Mouse (Mus musculus): Measurements from ENCODE around the gene Nek10. TPM values are rescaled to one million over a fixed set of nuclear protein-coding genes. Genes with fewer than 3 reads are reported as not detected.
"Not testable (repeated sequence)": the region's sequence is repeated elsewhere in the genome, so short reads cannot be mapped to it uniquely, and the experiment has no call there.

The Nek10 gene
- not detected in 2 replicates for polyA plus RNA-seq (2016; fragmentation: Nextera tagmentation; extraction: Ambion mirVana)

- 72% methylated on average over 2 of the region's 2 CpGs for WGBS
Observed at GRCm38 (mm10) chr14:14803115-14803514, at the start of gene Nek10. Gene Nek10 (plus strand): TSS chr14:14803415.

DNA sequence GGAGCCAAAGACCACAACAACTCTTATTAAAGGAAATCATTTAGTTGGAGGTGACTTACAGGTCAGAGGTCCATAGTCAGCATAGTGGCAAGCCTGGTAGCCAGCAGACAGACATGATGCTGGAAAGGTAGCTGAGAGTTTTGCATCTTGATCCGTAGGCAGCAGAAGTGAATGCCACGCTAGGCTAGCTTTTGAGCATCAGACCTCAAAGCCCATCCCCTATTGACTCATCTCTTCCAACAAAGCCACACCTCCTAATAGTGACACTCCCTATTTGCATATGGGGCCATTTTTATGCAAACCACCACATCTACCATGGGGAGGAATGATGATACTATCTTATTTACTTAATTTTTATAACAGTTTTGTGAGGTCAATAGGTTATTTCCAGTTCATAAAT, 22.0 kb upstream of the Nek10 start:
- H3K27me3 ChIP-seq (ENCODE audit: insufficient read depth, poor library complexity, severe bottlenecking), result no peaks in the 10 kb centered on the region
- H3K36me3 ChIP-seq, result peaks cover 44% of the 10 kb centered on the region
- H3K27ac ChIP-seq, result no peak overlapping the region
- no peaks in the 10 kb centered on the region for H3K4me1 ChIP-seq
- no peaks in the 10 kb centered on the region for H3K9me3 ChIP-seq
- no peak for DNase-seq (ENCODE audit: low spot score)
- no peak overlapping the region for H3K4me3 ChIP-seq
- WGBS, result 90% methylated on average over 2 of the region's 2 CpGs

More at GRCm38 (mm10) chr14:14803115-14803514, at the start of gene Nek10:
- H3K9me3 ChIP-seq; H3K27me3 ChIP-seq (ENCODE audit: insufficient read depth, poor library complexity, severe bottlenecking); H3K4me1 ChIP-seq; DNase-seq (ENCODE audit: low spot score); H3K4me3 ChIP-seq; H3K27ac ChIP-seq: not testable (repeated sequence)
- peaks cover 11% of the 10 kb centered on the region; the same call in 1 of the 2 replicates for H3K36me3 ChIP-seq

GRCm38 (mm10) chr14:14784223-14784622, 19.0 kb upstream of the Nek10 start:
- Histone ChIP-seq H3K4me3 (no peak overlapping the region), H3K27ac (no peak overlapping the region), H3K27me3 (ENCODE audit: insufficient read depth, poor library complexity, severe bottlenecking) (no peaks in the 10 kb centered on the region), H3K36me3 (peaks cover 48% of the 10 kb centered on the region), H3K4me1 (no peaks in the 10 kb centered on the region), H3K9me3 (no peaks in the 10 kb centered on the region)
- DNase-seq (ENCODE audit: low spot score), result no peak
- 76% methylated on average over 1 of the region's 1 CpGs for WGBS

GRCm38 (mm10) chr14:14786979-14787378, 16.2 kb upstream of the Nek10 start:
- Histone ChIP-seq H3K27me3 (ENCODE audit: insufficient read depth, poor library complexity, severe bottlenecking) (no peaks in the 10 kb centered on the region), H3K9me3 (no peaks in the 10 kb centered on the region), H3K27ac (no peak overlapping the region), H3K4me1 (no peaks in the 10 kb centered on the region), H3K36me3 (peaks cover 50% of the 10 kb centered on the region), H3K4me3 (no peak overlapping the region)
- 97% methylated on average over 1 of the region's 1 CpGs for WGBS
- no peak for DNase-seq (ENCODE audit: low spot score)

DNA sequence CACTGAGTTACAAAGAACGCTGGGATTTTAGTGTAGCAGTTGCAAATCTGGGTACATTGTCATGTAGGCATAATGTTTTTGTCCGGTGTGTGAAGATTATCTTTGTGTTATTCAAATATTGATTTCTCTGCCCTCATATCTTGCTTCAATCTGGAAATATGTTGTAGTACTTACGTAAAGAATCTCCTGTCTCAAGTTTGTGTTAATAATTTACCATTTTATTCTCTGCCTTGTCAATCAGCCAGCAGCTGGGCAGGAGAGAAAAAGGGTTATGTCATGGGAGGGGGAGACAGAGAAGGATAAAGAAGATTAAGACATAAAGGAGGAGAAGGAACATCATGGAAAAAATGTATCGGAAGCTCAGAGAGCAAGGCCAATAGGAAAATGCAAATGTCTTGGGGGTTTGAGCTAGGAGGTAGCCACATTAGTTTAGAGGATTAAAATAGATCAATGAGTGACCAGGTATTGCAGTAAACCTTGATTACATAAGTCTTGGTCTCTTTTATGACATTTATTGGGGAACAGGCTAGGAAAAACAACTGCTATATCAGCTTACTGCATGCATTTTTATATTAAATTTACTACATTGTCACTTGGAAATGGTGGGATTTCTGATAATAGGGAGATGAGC, 13.3 kb upstream of the Nek10 start:
- H3K9me3 ChIP-seq, result no peaks in the 10 kb centered on the region
- no peak for DNase-seq (ENCODE audit: low spot score)
- no peak overlapping the region for H3K27ac ChIP-seq
- H3K4me3 ChIP-seq, result no peak overlapping the region
- no peaks in the 10 kb centered on the region for H3K27me3 ChIP-seq (ENCODE audit: insufficient read depth, poor library complexity, severe bottlenecking)
- no peaks in the 10 kb centered on the region for H3K4me1 ChIP-seq
- 92% methylated on average over 4 of the region's 4 CpGs for WGBS
- peaks cover 46% of the 10 kb centered on the region for H3K36me3 ChIP-seq

GRCm38 (mm10) chr14:14799861-14800260, 3.4 kb upstream of the Nek10 start:
- no peak overlapping the region for H3K4me3 ChIP-seq
- H3K36me3 ChIP-seq, result peaks cover 11% of the 10 kb centered on the region; the same call in 1 of the 2 replicates
- H3K27ac ChIP-seq, result no peak overlapping the region
- no peaks in the 10 kb centered on the region for H3K27me3 ChIP-seq (ENCODE audit: insufficient read depth, poor library complexity, severe bottlenecking)
- DNase-seq (ENCODE audit: low spot score), result no peak
- H3K4me1 ChIP-seq, result no peaks in the 10 kb centered on the region
- no peaks in the 10 kb centered on the region for H3K9me3 ChIP-seq
- 79% methylated on average over 5 of the region's 5 CpGs for WGBS

DNA sequence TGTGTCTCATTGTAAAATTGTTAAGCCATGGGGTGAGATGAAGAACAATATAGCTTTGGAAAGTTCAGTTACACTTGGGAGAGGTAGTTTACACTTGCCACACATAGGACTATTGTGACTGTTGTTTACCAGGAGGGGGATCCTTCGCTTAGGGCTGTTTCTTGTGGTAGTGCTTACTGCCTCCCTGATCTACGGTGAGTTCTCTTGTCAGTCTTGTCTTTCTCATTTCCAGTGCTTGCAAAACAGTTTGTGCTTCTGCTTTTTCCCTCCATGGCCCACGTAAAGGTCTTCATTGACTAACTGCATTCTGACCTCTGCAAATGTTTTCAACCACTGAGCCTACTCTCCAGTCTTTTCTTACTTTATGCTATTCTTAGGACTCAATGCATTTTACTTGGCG, 2.9 kb upstream of the Nek10 start:
- no peak for DNase-seq (ENCODE audit: low spot score)
- Histone ChIP-seq H3K4me3 (no peak overlapping the region), H3K36me3 (peaks cover 11% of the 10 kb centered on the region; the same call in 1 of the 2 replicates), H3K27me3 (ENCODE audit: insufficient read depth, poor library complexity, severe bottlenecking) (no peaks in the 10 kb centered on the region), H3K9me3 (no peaks in the 10 kb centered on the region), H3K4me1 (no peaks in the 10 kb centered on the region), H3K27ac (no peak overlapping the region)
- 88% methylated on average over 4 of the region's 4 CpGs for WGBS

- peaks cover 11% of the 10 kb centered on the region; the same call in 1 of the 2 replicates for H3K36me3 ChIP-seq
- WGBS, result 97% methylated on average over 3 of the region's 3 CpGs
- no peaks in the 10 kb centered on the region for H3K9me3 ChIP-seq
- no peaks in the 10 kb centered on the region for H3K4me1 ChIP-seq
- no peak overlapping the region for H3K27ac ChIP-seq
- no peaks in the 10 kb centered on the region for H3K27me3 ChIP-seq (ENCODE audit: insufficient read depth, poor library complexity, severe bottlenecking)
- no peak for DNase-seq (ENCODE audit: low spot score)
- no peak overlapping the region for H3K4me3 ChIP-seq
Observed at GRCm38 (mm10) chr14:14800810-14801209, 2.4 kb upstream of the Nek10 start.

GRCm38 (mm10) chr14:14803921-14804517, 804 bp downstream of the Nek10 start:
- WGBS, result 15% methylated on average over 10 of the region's 10 CpGs
- H3K4me1 ChIP-seq, result no peaks in the 10 kb centered on the region
- no peak overlapping the region for H3K4me3 ChIP-seq
- H3K9me3 ChIP-seq, result no peaks in the 10 kb centered on the region
- no peak for DNase-seq (ENCODE audit: low spot score)
- H3K36me3 ChIP-seq, result peaks cover 11% of the 10 kb centered on the region; the same call in 1 of the 2 replicates
- H3K27me3 ChIP-seq (ENCODE audit: insufficient read depth, poor library complexity, severe bottlenecking), result no peaks in the 10 kb centered on the region
- no peak overlapping the region for H3K27ac ChIP-seq

DNA sequence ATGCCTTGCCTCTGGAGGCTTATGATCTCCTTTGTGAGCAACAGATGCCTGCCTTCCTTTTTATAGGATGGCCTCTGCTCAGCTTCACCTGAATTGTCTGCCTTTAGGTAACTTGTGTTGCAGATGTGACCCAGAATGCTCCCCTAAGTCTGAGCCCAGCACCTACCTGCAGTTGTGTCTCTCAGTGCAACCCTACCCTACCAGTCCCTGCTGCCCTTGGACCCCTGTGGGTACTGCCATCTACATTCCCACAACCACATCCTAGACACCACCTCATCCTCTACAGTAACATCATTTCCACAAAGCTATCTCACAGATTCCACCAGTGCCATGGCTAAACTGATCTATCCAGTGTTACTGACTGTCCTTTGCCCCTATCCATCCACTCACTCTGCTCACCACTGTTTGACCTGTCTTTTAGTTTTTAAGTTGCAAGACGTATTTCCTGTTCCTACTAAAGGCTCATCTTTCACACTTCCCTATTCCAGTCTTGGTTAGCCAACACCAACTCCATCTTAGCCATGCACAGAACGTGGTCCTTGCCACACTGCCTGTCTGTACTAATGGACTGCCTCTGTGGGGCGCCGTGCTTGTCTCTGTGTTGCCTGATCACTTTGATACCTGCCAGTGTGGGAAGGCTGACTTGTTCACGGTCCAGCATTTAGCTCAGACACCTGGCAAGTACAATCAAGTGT, 1.4 kb downstream of the Nek10 start:
- Histone ChIP-seq H3K36me3 (peaks cover 11% of the 10 kb centered on the region; the same call in 1 of the 2 replicates), H3K9me3 (no peaks in the 10 kb centered on the region), H3K27me3 (ENCODE audit: insufficient read depth, poor library complexity, severe bottlenecking) (no peaks in the 10 kb centered on the region), H3K4me1 (no peaks in the 10 kb centered on the region), H3K4me3 (no peak overlapping the region), H3K27ac (no peak overlapping the region)
- DNase-seq (ENCODE audit: low spot score), result no peak
- 66% methylated on average over 5 of the region's 5 CpGs for WGBS

DNA sequence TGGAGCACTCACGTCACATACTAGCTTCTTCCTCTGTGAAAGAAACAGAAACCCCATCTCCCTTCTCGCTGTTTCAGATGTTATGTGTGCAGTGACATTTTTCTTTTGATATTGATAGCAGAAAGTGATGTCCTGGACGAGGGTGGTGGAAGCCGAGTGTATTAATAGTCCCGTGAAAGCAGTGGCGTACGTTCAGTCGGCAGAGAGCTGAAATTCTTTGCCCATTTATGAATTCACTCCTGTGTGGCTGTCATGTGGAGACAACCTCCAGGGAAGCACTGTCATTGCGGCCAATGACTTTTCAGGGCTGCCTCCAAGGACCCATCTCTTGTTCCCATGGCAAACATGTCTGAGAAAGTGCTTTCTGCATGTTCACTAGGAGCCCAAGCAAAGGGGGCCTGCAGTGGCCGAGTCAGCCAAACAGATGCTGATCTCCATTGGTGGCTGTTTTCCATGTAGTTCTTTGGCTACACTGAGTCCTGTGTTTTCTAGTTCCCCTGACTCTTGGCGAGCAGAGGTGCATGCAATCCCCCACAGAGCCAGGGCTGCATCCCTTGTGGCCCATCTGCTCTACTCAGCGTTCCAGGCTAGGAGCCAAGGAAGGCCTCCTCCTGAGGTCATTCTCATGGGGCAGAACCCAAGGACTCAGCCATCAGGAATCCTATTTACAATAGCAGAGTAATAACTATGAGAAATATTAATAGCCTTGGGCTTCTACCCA, 29.5 kb downstream of the Nek10 start:
- WGBS, result 73% methylated on average over 12 of the region's 12 CpGs
- DNase-seq (ENCODE audit: low spot score), result no peak
- no peak overlapping the region for H3K27ac ChIP-seq
- H3K9me3 ChIP-seq, result no peaks in the 10 kb centered on the region
- H3K4me3 ChIP-seq, result no peak overlapping the region
- no peaks in the 10 kb centered on the region for H3K36me3 ChIP-seq
- H3K27me3 ChIP-seq (ENCODE audit: insufficient read depth, poor library complexity, severe bottlenecking), result no peaks in the 10 kb centered on the region
- no peaks in the 10 kb centered on the region for H3K4me1 ChIP-seq

- Histone ChIP-seq H3K4me3 (no peak overlapping the region), H3K36me3 (no peaks in the 10 kb centered on the region), H3K27me3 (ENCODE audit: insufficient read depth, poor library complexity, severe bottlenecking) (no peaks in the 10 kb centered on the region), H3K27ac (no peak overlapping the region), H3K9me3 (no peaks in the 10 kb centered on the region), H3K4me1 (no peaks in the 10 kb centered on the region)
- WGBS, result 76% methylated on average over 1 of the region's 1 CpGs
- no peak for DNase-seq (ENCODE audit: low spot score)
Observed at GRCm38 (mm10) chr14:14833498-14833897, 30.3 kb downstream of the Nek10 start.

- H3K36me3 ChIP-seq, result no peaks in the 10 kb centered on the region
- no peak for DNase-seq (ENCODE audit: low spot score)
- H3K9me3 ChIP-seq, result no peaks in the 10 kb centered on the region
- H3K27ac ChIP-seq, result no peak overlapping the region
- H3K27me3 ChIP-seq (ENCODE audit: insufficient read depth, poor library complexity, severe bottlenecking), result no peaks in the 10 kb centered on the region
- H3K4me1 ChIP-seq, result no peaks in the 10 kb centered on the region
- no peak overlapping the region for H3K4me3 ChIP-seq
- 82% methylated on average over 2 of the region's 2 CpGs for WGBS
Observed at GRCm38 (mm10) chr14:14834266-14834665, 31.1 kb downstream of the Nek10 start.

All from heart, embryonic 10.5 days (tissue).